Mouse (Mus musculus): ENCODE data around the gene Grip1.

Gene Grip1

DNA sequence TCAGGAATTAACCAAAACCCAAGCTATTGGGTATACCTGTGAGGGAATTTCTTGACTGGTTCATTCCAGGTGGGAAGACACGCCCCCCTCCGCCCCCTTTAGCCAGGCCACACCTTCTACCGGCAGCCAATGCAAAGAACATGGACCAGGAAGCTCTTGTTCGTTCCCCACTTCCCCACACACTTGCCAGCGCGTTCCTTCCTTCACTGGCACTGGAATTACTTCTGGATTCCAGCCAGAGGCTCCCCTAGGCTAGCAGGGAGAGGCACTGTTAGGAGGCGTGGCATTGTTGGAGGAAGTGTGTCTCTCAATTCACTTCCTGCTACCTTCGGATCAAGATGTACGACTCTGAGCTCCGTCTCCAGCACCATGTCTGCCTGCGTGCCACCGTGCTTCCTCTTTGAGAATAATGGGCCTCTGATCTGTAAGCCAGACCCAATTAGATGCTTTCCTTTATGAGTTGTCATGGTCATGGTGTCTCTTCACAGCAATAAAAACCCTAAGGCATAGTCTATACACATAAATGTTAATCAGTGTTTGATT, 682.5 kb downstream of the Grip1 start:
- no peak for DNase-seq (ENCODE audit: low read depth)

Measured in induced T-regulatory cell, adult 2 months (primary cell).